Mouse (Mus musculus): ENCODE data around the gene Dnajc6.

DNA sequence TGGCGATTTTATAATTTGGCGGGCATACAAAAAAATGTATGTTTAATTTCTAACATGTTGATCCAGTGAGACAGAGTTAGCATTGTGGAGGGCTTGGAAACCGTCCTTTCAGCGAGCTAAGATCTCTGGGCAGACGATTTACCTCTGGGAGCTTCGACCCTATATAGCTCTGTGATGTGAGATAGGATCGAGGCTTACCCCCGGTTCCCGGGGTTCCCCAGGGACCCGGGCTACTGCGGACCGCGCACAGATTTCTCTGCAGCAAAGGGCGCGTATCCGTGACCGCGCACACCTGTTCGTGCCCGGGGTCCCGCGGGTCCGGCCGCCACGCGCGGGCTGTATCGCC is 287 bp upstream of the Dnajc6 start:
- no peak for TF ChIP-seq POLR2A (IDR thresholded peaks at IDR 0.05; ENCODE audit: control insufficient read depth, extremely low read depth, insufficient read depth, low read length, poor library complexity)
- TF ChIP-seq CTCF (IDR thresholded peaks at IDR 0.05; ENCODE audit: borderline replicate concordance, control insufficient read depth, extremely low read depth, insufficient read depth, low read length, poor library complexity) = no peak
